13 mouse cellular contexts compared by ENCODE assay signal in genomic region chr3:125279007-125279406, GRCm38 (mm10).
"Had no signal": no experiment of that assay in that cellular context is flagged by ENCODE, and none has a peak within 500 bp of the region (broad histone marks: within the 10 kb centered on the region; RNA-seq: fewer than 3 reads in every experiment).

No protein-coding gene starts in this region.

- H3K4me1 ChIP-seq: limb, embryonic 10.5 days; neural tube, embryonic 12.5 days; stomach, embryonic 15.5 days had no signal

- H3K27ac ChIP-seq: left cerebral cortex, adult 2 months; limb, embryonic 10.5 days; macrophage; neural tube, embryonic 12.5 days; stomach, embryonic 15.5 days had no signal

- H3K9ac ChIP-seq: lung, embryonic 14.5 days; neural tube, embryonic 12.5 days; stomach, embryonic 15.5 days had no signal

- H3K4me2 ChIP-seq: lung, embryonic 14.5 days; neural tube, embryonic 12.5 days; stomach, embryonic 15.5 days had no signal

- H3K9me3 ChIP-seq: limb, embryonic 10.5 days; neural tube, embryonic 12.5 days; stomach, embryonic 15.5 days had no signal

- H3K4me3 ChIP-seq: left cerebral cortex, adult 2 months; limb, embryonic 10.5 days; neural tube, embryonic 12.5 days; stomach, embryonic 15.5 days had no signal

- H3K36me3 ChIP-seq: limb, embryonic 10.5 days; neural tube, embryonic 12.5 days; stomach, embryonic 15.5 days had no signal

- DNase-seq: kidney, adult 11 months; kidney, postnatal 14 days; lung, embryonic 14.5 days; lung, postnatal 10 days; midbrain, embryonic 14.5 days; right cerebral cortex, postnatal 14 days; thymus, adult 2 months; thymus, postnatal 25 days had no signal

- H3K27me3 ChIP-seq: neural tube, embryonic 12.5 days; stomach, embryonic 15.5 days had no signal
